Mouse (Mus musculus): ENCODE results near the gene Car8. TPM values are rescaled to one million over a fixed set of nuclear protein-coding genes. Genes with fewer than 3 reads are reported as not detected.

Gene Car8
- total RNA-seq (2021) = 10 to 100 TPM; 11.5 to 13.2 TPM
- long read RNA-seq, experiment 1, transcript Car8-201 (9 exons, 3,853 nt) = major isoform, 12 of 13 reads
- long read RNA-seq, experiment 1, partial matches to known transcripts = 0 of 13 reads
- long read RNA-seq, experiment 1, other reads (novel, unspliced or antisense) = 1 of 13 reads
- long read RNA-seq, experiment 2, transcript Car8-201 (9 exons, 3,853 nt) = major isoform, 24 of 33 reads
- long read RNA-seq, experiment 2, partial matches to known transcripts = 1 of 33 reads
- long read RNA-seq, experiment 2, other reads (novel, unspliced or antisense) = 8 of 33 reads

DNA sequence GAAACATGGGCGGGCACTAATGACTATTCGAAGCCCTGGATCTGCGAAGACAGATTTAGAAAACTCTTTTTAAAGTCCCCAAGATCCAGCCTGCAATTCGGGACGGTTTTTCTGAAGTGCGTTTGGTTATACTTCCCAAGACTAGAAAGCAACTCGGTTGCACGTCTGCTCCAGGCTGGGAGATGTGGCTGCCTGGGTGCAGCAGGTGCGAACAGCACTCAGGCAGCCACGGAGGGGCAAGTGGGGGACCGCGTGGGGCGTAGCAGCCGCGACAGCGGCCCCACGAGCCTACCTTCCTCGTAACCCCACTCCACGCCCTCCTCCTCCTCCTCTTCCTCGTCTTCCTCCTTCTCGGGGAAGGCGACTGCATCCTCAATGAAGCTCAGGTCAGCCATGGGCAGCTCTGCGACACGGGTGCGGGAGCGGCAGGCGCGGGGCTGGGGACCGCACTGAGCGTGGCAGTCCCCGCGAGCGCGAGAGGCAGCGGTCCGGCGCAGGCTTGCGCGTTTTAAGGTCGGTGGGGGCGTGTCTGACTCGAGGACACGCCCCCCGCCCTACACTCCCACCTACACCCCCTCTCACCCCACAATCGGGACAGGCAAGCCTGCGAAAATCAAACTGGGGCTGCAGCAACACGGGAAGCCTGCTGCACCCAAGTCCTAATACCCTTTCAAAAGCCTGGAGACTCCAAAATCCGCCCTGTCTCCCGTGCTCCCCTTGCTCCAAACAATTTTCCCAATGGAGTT lies at the start of gene Car8:
Car8 (minus strand) TSS at position 482 of the 746 bp plus-strand sequence.
- peak; percentile 8 to 9 for DNase-seq (ENCODE audit: low spot score in 2 of 2)

DNA sequence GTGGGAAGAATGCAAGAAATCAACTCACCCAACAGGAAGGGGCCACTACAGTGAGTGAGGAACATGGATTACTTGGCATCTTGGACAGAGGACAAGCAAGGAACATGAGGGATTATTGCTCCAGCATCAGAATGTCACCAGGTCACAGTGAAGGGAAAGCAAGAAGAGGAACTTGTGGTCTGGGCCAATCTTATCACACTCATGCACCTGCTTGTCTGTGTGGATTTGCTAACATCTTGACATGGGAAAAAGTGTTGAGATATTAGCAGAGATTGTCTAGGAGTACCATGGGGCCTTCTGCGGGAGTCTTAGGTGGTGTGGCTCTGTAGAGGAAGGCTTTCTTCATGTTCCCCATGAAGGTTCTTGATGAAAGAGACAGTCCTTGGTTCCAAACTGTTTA lies 46.1 kb upstream of the Car8 start:
- DNase-seq (ENCODE audit: low spot score in 2 of 2) = no peak

DNA sequence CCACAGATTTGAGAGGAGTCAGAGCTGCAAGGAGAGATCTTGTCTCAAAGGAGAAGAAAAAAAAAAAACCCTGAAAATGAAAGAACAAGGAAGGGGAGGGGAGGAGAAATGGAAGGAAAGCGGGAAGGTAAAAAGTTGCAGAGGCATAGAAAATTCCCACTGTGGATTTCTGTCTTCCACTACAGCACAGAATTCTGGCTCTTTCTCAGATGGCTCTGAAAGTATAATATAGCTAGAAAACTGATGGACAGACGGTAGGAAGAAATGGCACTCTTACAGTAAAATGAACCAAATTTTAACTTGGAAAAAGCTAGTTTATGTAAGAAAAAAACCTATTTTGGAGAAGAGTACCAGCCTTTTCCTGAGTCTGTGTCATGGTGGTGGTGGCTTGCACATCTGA lies 39.3 kb upstream of the Car8 start:
- DNase-seq (ENCODE audit: low spot score in 2 of 2) = no peak

DNA sequence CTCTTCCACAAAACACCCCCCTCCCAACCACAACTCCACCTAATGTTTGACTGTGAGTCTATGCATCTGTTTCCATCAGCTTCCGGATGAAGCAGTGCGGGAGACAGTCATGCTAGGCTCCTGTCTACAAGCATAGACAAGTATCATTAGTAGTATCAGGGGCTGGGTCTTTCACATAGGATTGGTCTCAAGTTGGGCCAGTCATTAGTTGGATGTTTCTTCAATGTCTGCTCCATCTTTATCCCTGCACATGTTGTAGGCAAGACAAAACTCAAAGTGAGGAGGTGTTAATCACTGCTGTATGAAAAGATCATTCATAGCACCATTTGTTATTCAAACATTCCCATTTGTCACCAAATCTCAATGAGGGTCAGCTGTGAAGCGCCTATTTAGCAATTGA lies 11.0 kb upstream of the Car8 start:
- no peak for DNase-seq (ENCODE audit: low spot score in 2 of 2)

DNA sequence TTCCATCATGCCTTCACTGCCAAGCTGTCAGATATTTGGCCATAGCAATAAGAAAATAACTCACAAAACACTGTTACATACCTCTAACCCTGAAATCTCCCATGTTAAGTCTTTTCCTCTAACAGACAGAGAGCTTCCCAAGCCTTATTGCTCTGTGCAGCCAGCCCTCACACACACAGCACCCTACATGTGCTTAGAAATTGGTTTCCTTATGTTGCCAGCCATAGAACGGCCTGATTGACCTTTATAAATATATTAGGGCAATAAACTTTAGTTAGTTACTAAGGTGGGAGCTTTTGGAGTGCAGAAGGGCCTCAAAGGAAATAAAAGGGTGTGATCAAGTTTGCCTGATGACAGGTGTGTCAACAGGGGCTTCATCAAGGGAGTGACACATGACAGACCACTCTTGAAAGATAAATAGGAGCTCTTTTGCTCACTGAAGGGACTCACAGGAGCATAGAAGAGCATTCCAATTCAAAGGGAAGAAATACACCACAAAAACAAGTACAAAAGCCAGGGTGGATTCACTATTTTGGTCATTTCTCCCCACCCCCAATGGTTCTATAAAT lies 6.7 kb upstream of the Car8 start:
- DNase-seq (ENCODE audit: low spot score in 2 of 2) = no peak

DNA sequence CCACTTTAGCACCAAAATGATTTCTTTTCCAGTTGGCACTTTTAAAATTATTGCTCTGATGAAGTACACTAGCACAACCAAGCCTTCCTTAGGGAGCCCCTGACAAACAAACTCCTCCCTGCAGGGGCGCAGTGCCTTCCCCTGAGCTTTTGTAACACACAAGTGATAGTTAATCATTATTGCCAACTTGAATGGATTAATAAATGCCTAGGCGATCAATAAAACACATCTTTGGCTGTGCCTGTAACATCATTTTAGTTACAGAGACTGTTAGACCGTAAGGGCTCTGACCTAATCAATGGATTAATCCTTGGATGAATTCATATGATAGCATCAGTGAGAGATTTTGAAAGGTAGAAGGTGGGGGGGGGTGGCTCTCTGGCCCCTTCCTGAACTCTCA lies 6.2 kb upstream of the Car8 start:
- no peak for DNase-seq (ENCODE audit: low spot score in 2 of 2)

DNA sequence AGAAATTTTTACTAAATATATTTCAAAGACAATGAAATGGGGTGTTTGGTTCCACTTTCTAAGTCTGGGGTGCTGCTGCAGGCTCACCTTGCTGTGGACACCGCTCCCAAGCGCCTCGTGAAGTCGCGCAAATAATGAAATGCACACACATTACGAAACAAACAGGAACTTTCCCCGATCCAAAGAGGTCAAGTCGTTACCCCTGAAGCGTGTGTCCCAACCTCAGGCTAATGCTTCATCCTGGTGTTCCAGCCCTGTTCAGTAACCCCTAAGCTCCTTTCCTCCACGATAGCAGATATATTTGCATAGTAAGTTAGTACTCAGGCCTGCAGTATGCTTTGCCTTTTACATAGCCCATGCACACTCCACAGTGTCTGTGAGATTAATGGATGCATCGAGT lies 858 bp upstream of the Car8 start:
- no peak for DNase-seq (ENCODE audit: low spot score in 2 of 2)

DNA sequence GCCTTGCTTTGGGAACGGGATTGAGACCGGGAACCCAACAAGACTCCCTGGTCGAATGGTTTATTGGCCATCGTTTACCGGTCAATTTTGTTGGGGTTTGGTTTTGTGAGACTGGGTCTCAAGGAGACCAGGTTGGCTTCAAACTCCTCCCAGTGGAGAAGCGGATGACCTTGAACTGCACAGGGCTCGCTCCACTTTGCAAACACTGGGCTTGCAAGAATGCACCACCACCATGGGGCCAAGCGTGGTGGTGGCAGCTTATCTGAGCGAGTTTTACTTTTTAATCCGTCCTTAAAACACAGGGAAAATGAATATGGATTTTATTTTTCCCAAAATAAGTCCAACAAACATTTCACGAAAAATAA lies 447 bp upstream of the Car8 start:
- DNase-seq (ENCODE audit: low spot score in 2 of 2) = no peak

DNA sequence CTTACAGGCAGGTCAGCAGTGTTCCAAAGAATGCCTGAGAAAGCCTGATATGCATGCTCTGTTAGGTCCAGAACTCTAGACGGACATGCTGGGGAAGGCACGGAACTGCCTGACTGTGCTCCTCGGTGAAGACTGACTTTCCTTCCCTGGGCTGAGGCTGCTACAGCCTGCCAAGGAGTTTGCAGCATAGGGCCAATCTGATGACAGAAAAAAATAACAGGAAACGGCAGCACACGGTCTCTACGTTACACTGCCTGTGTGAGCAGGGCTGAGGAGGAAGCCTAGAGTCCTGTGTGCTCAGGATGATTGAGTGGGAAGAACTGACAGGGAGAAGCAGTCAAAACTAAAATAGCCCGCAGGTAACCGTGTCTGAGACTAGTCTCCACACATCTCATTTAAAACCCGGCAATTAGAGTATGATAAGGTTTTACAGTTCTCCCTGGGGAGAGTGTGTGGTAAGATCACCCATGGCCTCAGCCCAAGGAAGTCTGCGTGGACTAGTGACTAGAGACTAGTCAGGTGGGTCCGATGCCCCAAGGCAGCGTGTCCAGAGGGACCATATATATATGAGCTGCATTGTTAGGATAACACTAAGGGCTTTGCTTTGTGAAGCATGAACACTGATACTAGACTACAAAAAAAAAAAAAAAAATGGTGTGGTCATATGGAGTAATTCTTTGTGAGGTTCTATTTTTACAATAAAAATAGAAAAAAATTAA lies 6.3 kb downstream of the Car8 start:
- DNase-seq (ENCODE audit: low spot score in 2 of 2) = no peak

DNA sequence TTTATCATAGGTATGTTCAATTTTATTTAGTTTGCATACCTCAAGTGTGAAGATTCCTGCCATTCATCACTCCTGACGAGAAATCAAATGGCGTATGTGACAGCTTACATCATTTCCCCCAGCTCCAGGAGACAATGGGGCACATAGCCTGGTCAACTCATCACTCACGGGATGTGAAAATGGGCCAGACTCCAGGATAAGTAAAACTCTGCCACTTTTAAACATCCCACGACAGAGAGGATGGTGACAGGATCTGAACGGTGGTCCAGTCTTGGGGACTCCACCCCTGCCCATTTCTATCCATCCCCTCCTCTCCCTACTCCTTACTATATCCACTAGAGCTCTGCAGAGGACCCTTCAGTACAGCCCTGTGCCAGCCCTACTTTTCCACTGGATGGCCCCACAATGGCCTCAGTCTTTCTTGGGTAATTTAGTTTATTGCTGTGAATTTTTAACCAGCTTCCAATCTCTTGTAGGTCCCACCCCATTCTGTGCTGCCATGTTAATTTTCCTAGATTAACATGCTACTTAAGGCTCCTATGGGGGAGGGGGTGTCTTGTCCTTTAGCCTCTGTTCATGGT lies 7.5 kb downstream of the Car8 start:
- DNase-seq (ENCODE audit: low spot score in 2 of 2) = no peak

DNA sequence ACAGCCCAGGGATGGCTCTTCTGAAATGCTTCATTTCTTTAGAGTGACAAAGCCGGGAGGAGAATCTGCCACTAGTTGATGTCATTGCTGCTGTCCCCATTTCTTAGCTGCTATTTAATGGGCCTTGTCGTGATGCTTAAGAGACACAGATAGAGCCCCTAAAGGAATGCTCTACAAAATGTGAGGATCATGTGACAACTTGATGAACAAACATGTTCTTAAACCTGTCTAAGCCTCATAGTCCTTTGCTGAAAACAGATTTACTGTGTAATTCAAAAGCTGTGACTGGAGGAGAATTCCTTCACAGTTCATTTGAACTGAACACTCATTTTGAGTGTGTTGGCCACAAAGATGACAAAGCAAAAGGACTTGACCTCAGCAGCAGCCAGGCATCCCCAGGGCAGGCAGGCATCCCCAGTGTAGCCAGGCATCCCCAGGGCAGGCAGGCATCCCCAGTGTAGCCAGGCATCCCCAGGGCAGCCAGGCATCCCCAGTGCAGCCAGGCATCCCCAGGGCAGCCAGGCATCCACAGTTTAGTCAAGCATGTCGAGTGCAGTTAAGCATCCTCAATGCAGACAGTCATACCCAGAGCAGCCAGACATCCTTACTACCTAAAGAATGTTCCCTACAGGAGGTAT lies 9.1 kb downstream of the Car8 start:
- no peak for DNase-seq (ENCODE audit: low spot score in 2 of 2)

DNA sequence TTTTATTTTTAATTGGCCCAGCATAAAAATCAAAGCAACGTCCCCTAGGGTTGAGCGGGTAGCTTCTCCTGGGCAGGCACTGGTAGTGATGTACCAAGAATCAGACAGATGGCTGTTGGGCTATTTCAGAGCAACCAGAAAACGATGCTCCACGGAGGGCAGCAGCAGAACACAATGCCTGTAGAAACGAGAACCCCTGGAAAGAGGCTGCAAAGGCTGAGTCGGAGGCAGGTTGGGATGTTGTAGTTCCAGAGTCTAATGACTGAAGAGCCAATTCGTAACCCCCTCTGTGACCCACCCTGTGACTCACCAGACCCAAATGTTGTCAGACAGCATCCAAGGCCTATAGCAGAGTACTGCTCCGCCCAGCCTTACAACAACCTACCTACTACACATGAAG lies 19.9 kb downstream of the Car8 start:
- no peak for DNase-seq (ENCODE audit: low spot score in 2 of 2)

DNA sequence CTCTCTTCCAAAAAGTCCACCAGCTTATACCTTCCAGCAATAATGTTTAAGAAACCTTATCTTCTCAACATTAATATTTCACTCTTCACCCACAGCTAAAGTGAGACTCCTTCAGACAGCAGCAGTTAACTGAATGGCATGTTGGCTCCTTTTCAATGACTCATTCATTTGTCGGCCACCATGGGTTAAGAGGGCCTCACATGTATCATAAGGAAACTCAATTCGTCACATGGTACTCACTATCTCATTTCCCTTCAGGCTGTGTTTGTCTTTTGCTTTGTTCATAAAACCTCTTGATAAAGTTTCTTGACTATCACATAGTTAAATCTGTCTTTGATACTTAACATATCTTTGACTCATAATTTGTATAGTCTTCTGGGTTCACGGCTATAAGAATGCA lies 20.8 kb downstream of the Car8 start:
- DNase-seq (ENCODE audit: low spot score in 2 of 2) = no peak

DNA sequence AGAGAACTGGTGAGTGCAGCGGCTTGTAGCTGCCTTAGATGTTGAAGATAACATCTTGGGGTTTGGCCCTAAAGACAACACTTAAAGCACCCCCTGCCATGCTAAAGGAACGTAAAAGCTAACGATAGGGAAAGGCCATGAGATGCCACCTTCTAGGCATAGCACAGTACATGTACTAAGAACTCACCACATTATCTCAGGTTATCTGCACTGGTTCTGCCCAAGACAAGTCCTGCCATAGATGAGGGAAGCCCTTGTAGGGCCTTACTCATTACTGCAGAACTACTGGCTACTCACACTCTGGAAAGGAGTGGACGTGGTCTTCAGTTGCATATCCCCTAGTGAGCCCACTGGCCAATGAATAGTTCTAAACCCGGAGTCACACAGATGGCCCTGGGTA lies 21.6 kb downstream of the Car8 start:
- no peak for DNase-seq (ENCODE audit: low spot score in 2 of 2)

DNA sequence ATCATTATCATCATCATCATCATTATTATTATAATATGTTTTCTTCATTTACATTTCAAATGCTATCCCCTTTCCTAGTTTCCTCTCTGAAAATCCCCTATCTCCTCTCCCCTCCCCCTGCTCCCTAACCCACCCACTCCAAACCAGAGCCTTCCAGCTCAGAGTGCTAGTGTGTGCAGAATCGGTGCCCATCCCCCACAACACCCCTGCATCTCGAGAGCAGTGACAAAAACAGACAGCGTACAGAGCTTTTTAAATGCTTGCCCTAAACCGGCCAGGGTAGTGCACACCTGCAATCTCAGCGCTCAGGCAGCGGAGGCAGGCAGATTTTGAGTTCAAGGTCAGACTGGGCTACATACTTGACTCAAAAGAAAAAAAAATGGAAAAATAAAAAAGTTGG lies 22.3 kb downstream of the Car8 start:
- no peak for DNase-seq (ENCODE audit: low spot score in 2 of 2)

DNA sequence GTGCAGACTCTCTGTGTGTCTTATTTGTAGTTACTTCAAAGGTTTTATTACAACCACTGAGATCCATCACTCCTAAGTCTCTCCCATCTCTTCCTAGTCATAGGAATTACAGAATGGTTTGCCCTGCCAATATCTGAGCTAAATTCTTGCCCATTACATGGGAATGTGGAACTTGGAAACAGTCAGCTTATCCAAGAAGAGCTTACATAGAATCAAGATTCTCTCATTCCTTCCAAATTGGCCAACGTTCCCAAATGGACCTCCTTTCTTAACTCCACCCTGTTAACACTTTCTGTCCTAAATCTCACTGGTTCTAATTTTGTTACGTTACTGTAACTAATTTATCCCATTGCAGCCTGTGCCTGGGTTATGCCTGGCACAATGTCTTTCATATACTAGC lies 25.2 kb downstream of the Car8 start:
- DNase-seq (ENCODE audit: low spot score in 2 of 2) = no peak

DNA sequence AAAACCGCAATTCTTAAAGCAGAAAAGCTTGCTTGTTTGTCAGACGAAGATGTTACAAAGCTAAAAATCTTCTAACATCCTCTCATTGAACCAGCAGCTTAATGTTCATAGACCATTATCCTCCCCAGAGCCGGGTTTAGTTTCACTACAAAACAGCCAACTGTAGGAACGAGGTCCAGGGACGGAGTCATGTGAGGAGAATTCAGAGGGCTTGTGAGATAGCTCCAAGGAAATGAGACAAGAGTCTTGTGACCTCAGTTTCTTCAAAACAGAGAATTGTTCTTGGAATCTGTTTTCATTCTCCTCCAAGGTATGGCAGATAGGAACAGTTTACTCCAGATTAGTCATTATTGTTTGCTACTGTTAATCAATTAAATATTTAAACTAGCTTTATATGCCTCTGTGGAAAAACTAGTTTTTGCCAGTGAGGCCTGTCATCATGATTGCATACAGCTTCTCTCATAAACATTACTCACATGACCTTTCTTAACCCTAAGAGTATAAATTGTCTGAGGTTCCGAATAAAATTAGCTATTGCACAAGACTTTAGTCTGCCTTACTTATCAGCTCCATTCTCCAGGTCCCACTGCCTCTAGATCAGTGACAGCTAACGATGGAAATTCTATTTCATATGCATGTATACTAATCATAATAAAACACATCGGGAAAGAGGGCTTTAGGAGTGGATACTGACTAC lies 25.8 kb downstream of the Car8 start:
- no peak for DNase-seq (ENCODE audit: low spot score in 2 of 2)

DNA sequence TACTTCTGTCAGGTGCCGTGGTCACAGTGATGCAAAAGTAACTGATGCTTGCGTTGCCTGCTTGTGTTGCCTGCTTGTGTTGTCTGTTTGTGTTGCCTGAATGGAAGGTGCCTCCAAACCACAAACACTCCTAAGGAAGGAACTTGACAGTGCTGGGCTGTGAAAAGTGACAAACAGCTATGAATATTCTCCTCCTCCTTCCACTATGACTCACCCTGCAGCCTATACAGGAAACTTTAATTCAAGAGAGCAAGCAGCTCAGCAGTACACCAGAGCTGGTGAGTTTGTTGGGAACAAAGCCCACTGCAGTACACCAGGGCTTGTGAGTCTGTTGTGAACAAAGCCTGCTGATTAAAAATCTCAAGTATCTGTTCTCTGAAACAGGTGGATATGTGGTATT lies 28.4 kb downstream of the Car8 start:
- no peak for DNase-seq (ENCODE audit: low spot score in 2 of 2)

DNA sequence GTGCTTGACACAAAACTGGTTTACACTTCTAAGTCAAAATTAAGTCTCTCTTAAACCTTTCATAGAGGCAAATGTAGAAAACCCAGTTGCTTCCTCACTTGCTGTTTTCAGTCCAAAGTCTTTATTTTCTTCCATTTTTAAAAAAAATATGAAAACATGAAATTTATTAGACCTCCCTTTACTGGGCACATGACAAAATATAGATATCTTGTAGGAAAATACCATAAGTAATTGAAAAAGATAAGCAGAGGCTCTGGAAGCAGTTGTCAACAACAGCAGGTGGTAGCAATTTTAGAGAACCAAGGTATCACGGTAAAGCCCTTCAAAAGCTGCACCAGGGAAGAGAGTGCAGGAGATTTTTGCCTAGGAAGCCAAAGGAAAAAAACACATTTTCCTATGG lies 30.9 kb downstream of the Car8 start:
- DNase-seq (ENCODE audit: low spot score in 2 of 2) = no peak

DNA sequence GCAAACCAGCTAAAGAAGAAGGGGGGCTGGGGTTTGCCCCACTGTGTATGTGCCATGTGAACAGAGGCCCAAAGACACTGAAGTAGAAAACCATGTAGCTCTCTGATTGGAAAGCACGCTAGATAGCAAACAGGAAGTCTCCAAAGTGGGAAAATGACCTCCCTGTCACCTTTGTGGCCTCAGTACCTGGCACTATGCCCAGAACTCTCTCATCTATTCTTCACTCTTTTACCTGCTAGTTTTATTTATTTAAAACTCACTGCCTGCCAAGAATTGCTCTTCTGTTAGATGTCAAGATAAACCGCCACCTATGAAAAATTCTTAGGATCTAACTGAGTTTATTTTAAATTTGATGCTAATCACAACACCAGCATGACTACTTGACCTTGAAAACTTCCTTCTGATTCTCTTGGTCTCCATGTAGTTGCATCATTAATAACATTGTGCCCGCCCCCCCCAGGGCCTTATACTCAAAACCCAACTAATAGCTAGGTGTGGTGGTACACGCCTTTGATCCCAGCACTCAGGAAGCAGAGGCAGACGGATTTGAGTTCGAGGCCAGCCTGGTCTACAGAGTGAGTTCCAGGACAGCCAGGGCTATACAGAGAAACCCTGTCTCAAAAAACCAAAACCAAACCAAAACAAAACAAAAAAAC lies 31.8 kb downstream of the Car8 start:
- no peak for DNase-seq (ENCODE audit: low spot score in 2 of 2)

Measured in adrenal gland, postnatal 4 days (tissue).